Mouse (Mus musculus) bone marrow, adult 2 months (tissue): Measurements from ENCODE around the gene Lrrc15. TPM values are rescaled to one million over a fixed set of nuclear protein-coding genes. Genes with fewer than 3 reads are reported as not detected.

Experiments used
- H3K27ac ChIP-seq: fragments of 200-500 bp; 2 replicates; pipeline ENCODE4 v1.5.1; 2012; ENCODE audit warnings: low read depth, mild to moderate bottlenecking, control low read depth, inconsistent platforms, low read length; ENCODE audit not compliant: control insufficient read depth, poor library complexity, insufficient read depth
- H3K4me1 ChIP-seq: fragments of 200-500 bp; 2 replicates; pipeline ENCODE4 v1.6.1; 2011; ENCODE audit warnings: low read length; ENCODE audit not compliant: control insufficient read depth, insufficient read depth
- H3K4me3 ChIP-seq: fragments of 200-500 bp; replicated peaks from 2 replicates; pipeline ENCODE3; 2011; ENCODE audit warnings: mild to moderate bottlenecking, low read depth, low read length, control low read depth; ENCODE audit not compliant: control insufficient read depth
- CTCF ChIP-seq: fragments of 200-500 bp; IDR thresholded peaks from 2 replicates; pipeline ENCODE4 v1.5.1; 2011; ENCODE audit warnings: low read length, control low read depth; ENCODE audit not compliant: control insufficient read depth, insufficient read depth
- POLR2A ChIP-seq: fragments of 200-500 bp; IDR thresholded peaks from 2 replicates; pipeline ENCODE4 v1.6.1; 2011; ENCODE audit warnings: low read depth, mild to moderate bottlenecking, control low read depth, low read length, borderline replicate concordance; ENCODE audit not compliant: control insufficient read depth
- WGBS: fragments of 180-500 bp; shearing (Covaris S2); methylation state at CpG from one replicate; pipeline ENCODE4 v1.1.7; 2018; 5-methylcytosine and 5-hydroxymethylcytosine counted together
- polyA plus RNA-seq: library from polyadenylated mRNA; stranded (reverse); fragments of >200 nt; gene quantifications from 2 replicates; pipeline ENCODE4 v1.2.4, GENCODE M21; 2011; ENCODE audit warnings: low replicate concordance; ENCODE audit not compliant: missing spikeins, insufficient read depth, insufficient read length

Lrrc15 gene
- polyA plus RNA-seq, 1 experiment = 0.47 TPM

GRCm38 (mm10) chr16:30271223-30271761 lies 11.8 kb downstream of the Lrrc15 start:
- H3K4me3 ChIP-seq = no peak overlapping the region
- no peaks in the 10 kb centered on the region; the same call in 1 of the 2 replicates for H3K4me1 ChIP-seq
- TF ChIP-seq POLR2A (no peak), CTCF (no peak)
- WGBS = 59% methylated on average over 8 of the region's 8 CpGs
- H3K27ac ChIP-seq = peak overlapping the region; percentile 62; the same call in 1 of the 2 replicates

DNA sequence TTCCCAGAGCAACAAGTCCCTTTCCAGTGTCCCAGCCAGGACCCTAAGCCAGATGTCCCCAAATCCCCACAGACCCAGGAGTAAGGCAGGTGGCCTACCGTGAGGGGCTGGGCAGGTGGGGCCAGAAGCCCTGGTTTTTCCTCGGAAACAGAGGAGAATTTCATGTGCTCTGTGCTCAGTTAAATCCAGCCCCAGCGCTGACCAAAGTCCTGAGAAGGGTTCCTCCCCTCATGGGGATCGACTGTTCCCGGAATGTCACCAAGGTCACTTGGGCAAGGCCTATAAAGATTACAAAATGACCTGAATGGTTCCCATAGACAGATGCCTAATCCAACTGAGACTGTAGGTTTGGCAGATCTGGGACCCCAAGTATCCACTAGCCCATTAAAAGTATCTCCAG lies 15.7 kb downstream of the Lrrc15 start, which contains the start of gene Cpn2:
Gene Cpn2, minus strand, starts transcription at position 141 of the 400 bp plus-strand sequence.
- Histone ChIP-seq H3K4me3 (no peak within 1 kb of the TSS), H3K4me1 (no peaks in the 10 kb centered on the region; the same call in 1 of the 2 replicates), H3K27ac (no peak within 1 kb of the TSS)
- TF ChIP-seq CTCF (no peak), POLR2A (no peak)
- 83% methylated on average over 5 of the region's 5 CpGs for WGBS

- TF ChIP-seq POLR2A = no peak
- no peak for TF ChIP-seq CTCF
- no peak overlapping the region for H3K4me3 ChIP-seq
- no peak overlapping the region for H3K27ac ChIP-seq
- H3K4me1 ChIP-seq = no peaks in the 10 kb centered on the region; the same call in 1 of the 2 replicates
- 83% methylated on average over 5 of the region's 5 CpGs for WGBS
These were observed 16.5 kb downstream of the Lrrc15 start for GRCm38 (mm10) chr16:30266561-30266960.

GRCm38 (mm10) chr16:30265611-30266010 lies 17.4 kb downstream of the Lrrc15 start:
- WGBS = 25% methylated on average over 4 of the region's 4 CpGs
- Histone ChIP-seq H3K27ac (no peak overlapping the region), H3K4me3 (no peak overlapping the region), H3K4me1 (no peaks in the 10 kb centered on the region)
- no peak for TF ChIP-seq POLR2A
- no peak for TF ChIP-seq CTCF

GRCm38 (mm10) chr16:30263156-30263555 lies 19.9 kb downstream of the Lrrc15 start:
- H3K27ac ChIP-seq = no peak overlapping the region
- TF ChIP-seq POLR2A = no peak
- TF ChIP-seq CTCF = no peak
- H3K4me3 ChIP-seq = no peak overlapping the region
- no peaks in the 10 kb centered on the region; the same call in 1 of the 2 replicates for H3K4me1 ChIP-seq
- 60% methylated on average over 4 of the region's 4 CpGs for WGBS

GRCm38 (mm10) chr16:30262664-30263063 lies 20.4 kb downstream of the Lrrc15 start:
- Histone ChIP-seq H3K4me3 (no peak overlapping the region), H3K27ac (no peak overlapping the region), H3K4me1 (no peaks in the 10 kb centered on the region; the same call in 1 of the 2 replicates)
- TF ChIP-seq CTCF (peak; percentile 90), POLR2A (no peak)
- WGBS = 0% methylated on average over 2 of the region's 2 CpGs

- no peaks in the 10 kb centered on the region; the same call in 1 of the 2 replicates for H3K4me1 ChIP-seq
- H3K4me3 ChIP-seq = no peak overlapping the region
- 61% methylated on average over 10 of the region's 10 CpGs for WGBS
- no peak for TF ChIP-seq CTCF
- TF ChIP-seq POLR2A = no peak
- no peak overlapping the region for H3K27ac ChIP-seq
These were observed 20.9 kb downstream of the Lrrc15 start for GRCm38 (mm10) chr16:30262157-30262556.

GRCm38 (mm10) chr16:30261341-30261740 lies 21.7 kb downstream of the Lrrc15 start:
- TF ChIP-seq POLR2A (no peak), CTCF (no peak)
- Histone ChIP-seq H3K4me3 (no peak overlapping the region), H3K27ac (no peak overlapping the region), H3K4me1 (no peaks in the 10 kb centered on the region; the same call in 1 of the 2 replicates)
- 85% methylated on average over 9 of the region's 9 CpGs for WGBS
